Mouse (Mus musculus): Measurements from ENCODE around the gene Usp49. TPM values are rescaled to one million over a fixed set of nuclear protein-coding genes. Genes with fewer than 3 reads are reported as not detected.
"Not testable (repeated sequence)": the region's sequence is repeated elsewhere in the genome, so short reads cannot be mapped to it uniquely, and the experiment has no call there.

Gene Usp49
- polyA plus RNA-seq, 2 experiments, result 2.9 to 6.6 TPM

DNA sequence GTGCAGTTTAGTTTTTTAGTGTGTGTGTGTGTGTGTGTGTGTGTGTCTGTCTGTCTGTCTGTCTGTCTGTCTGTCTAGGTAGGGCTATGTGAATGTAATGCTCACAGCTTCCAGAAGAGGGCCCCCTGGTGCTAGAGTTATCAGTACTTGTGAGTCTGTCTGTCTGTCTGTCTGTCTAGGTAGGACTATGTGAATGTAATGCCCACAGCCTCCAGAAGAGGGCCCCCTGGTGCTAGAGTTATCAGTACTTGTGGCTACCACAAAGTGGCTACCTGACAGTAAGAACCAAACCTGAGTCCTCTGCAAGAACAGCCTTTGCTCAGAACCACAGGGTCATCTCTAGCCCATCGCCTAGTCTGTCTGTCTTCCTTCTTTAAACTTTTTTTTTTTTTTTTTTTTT, 16.2 kb downstream of the Usp49 start:
- ATAC-seq (ENCODE audit: insufficient read depth) (peak; percentile 33; the same call in 1 of the 2 replicates), DNase-seq (ENCODE audit: low read depth in 3 of 3, low spot score in 3 of 3) (peak; percentile 62 to 72 (median 64))
- Histone ChIP-seq H3K9me3 (ENCODE audit: control insufficient read depth, low read length) (no peaks in the 10 kb centered on the region), H3K27me3 (ENCODE audit: control insufficient read depth, insufficient read depth, low read length) (no peaks in the 10 kb centered on the region), H3K4me2 (ENCODE audit: low read depth) (no peak overlapping the region), H3K4me1 (replicated peaks; ENCODE audit: control insufficient read depth in 2 of 2, insufficient read depth in 2 of 2, low read length in 1 of 2) (0 out of 4 replicates have a peak, but pooled peaks cover 2 to 3% of the 10 kb centered on the region in 2 experiments), H3K9ac (replicated peaks) (no peak overlapping the region), H3K4me3 (ENCODE audit: insufficient read depth in 1 of 2, low read depth in 2 of 2, low read length in 2 of 2) (no peak overlapping the region), H3K27ac (no peak overlapping the region), H3K36me3 (replicated peaks; ENCODE audit: control insufficient read depth, insufficient read depth, low read depth) (peaks cover 2% of the 10 kb centered on the region; the same call in 1 of the 2 replicates)
- TF ChIP-seq EP300 (IDR thresholded peaks at IDR 0.05; ENCODE audit: low read depth) (no peak), CTCF (IDR thresholded peaks at IDR 0.05; ENCODE audit: low read depth) (peak; percentile 82)
- 57% methylated on average over 1 of the region's 1 CpGs for WGBS (ENCODE audit: insufficient replicate concordance)

DNA sequence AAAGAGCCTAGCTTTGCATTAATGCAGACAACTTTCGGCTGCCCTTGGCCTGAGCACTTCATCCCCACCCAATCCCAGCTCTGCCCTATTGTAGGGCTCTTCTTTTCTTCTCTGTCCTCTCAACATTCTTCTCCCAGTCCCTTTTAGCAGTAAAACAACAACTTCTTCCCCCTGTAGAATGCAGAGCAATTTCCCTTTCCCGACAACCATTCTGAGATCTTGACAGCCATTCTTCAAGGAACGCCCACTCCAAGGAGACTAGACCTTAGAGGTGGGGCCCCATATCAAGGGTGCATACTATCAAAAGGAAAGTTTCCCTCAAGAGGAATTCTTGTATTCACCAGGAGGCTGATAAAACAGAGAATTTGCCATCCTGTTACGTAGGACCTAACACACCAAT, 18.5 kb downstream of the Usp49 start:
- no peaks in the 10 kb centered on the region for H3K27me3 ChIP-seq (ENCODE audit: control insufficient read depth, insufficient read depth, low read length)
- DNase-seq (ENCODE audit: low read depth in 3 of 3, low spot score in 3 of 3) (no peak), ATAC-seq (ENCODE audit: insufficient read depth) (no peak)
- no peak overlapping the region for H3K27ac ChIP-seq
- H3K9me3 ChIP-seq (ENCODE audit: control insufficient read depth, low read length), result no peaks in the 10 kb centered on the region
- no peak overlapping the region for H3K9ac ChIP-seq (replicated peaks)
- no peak overlapping the region for H3K4me3 ChIP-seq (ENCODE audit: insufficient read depth in 1 of 2, low read depth in 2 of 2, low read length in 2 of 2)
- peaks cover 5% of the 10 kb centered on the region for H3K36me3 ChIP-seq (replicated peaks; ENCODE audit: control insufficient read depth, insufficient read depth, low read depth)
- 57% methylated on average over 4 of the region's 4 CpGs for WGBS (ENCODE audit: insufficient replicate concordance)
- 0 out of 4 replicates have a peak, but pooled peaks cover 2 to 3% of the 10 kb centered on the region in 2 experiments for H3K4me1 ChIP-seq (replicated peaks; ENCODE audit: control insufficient read depth in 2 of 2, insufficient read depth in 2 of 2, low read length in 1 of 2)
- no peak for TF ChIP-seq EP300 (IDR thresholded peaks at IDR 0.05; ENCODE audit: low read depth)
- TF ChIP-seq CTCF (IDR thresholded peaks at IDR 0.05; ENCODE audit: low read depth), result no peak
- H3K4me2 ChIP-seq (ENCODE audit: low read depth), result no peak overlapping the region

DNA sequence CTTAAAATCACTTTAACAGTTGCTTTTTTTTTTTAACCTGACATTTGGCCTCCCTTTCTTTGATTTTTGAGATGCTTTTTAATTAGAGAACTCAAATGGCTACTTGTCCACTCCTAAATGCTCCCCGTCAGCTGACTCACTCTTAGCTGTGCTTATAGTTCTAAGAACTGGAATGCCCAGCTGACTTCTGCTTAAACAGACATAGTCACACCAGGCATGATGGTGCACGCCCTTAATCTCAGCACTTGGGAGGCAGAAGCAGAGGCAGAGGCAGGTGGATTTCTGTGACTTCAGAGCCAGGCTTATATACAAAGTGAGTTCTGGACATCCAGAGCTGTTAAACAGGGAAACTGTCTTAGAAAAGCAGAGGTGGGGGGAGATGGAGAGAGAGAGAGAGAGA, 21.5 kb downstream of the Usp49 start:
- Histone ChIP-seq H3K27ac (no peak overlapping the region), H3K9me3 (ENCODE audit: control insufficient read depth, low read length) (no peaks in the 10 kb centered on the region), H3K9ac (replicated peaks) (no peak overlapping the region), H3K27me3 (ENCODE audit: control insufficient read depth, insufficient read depth, low read length) (no peaks in the 10 kb centered on the region), H3K4me3 (ENCODE audit: insufficient read depth in 1 of 2, low read depth in 2 of 2, low read length in 2 of 2) (no peak overlapping the region), H3K4me2 (ENCODE audit: low read depth) (no peak overlapping the region), H3K36me3 (replicated peaks; ENCODE audit: control insufficient read depth, insufficient read depth, low read depth) (peaks cover 5% of the 10 kb centered on the region), H3K4me1 (replicated peaks; ENCODE audit: control insufficient read depth in 2 of 2, insufficient read depth in 2 of 2, low read length in 1 of 2) (0 out of 4 replicates have a peak, but pooled peaks cover 0 to 2% of the 10 kb centered on the region in 2 experiments)
- TF ChIP-seq EP300 (IDR thresholded peaks at IDR 0.05; ENCODE audit: low read depth), result no peak
- no peak for TF ChIP-seq CTCF (IDR thresholded peaks at IDR 0.05; ENCODE audit: low read depth)
- 85% methylated on average over 2 of the region's 2 CpGs for WGBS (ENCODE audit: insufficient replicate concordance)
- DNase-seq (ENCODE audit: low read depth in 3 of 3, low spot score in 3 of 3) (no peak), ATAC-seq (ENCODE audit: insufficient read depth) (no peak)

DNA sequence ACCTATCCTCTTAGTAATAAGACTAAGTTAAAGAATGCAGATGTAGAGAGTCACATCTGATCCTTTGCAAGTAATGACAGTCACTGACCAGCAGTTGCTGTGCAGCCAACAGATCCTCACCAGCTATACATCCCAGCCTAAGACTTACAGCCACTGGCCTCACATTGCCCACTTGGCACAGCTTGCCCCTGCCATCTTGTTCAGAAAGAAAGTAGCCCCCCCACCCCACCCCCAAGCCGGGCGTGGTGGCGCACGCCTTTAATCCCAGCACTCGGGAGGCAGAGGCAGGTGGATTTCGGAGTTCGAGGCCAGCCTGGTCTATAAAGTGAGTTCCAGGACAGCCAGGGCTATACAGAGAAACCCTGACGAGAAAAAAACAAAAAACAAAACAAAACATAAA, 23.9 kb downstream of the Usp49 start:
- not testable (repeated sequence) for H3K4me1 ChIP-seq (replicated peaks; ENCODE audit: control insufficient read depth in 2 of 2, insufficient read depth in 2 of 2, low read length in 1 of 2); H3K4me2 ChIP-seq (ENCODE audit: low read depth); H3K9ac ChIP-seq (replicated peaks); H3K27me3 ChIP-seq (ENCODE audit: control insufficient read depth, insufficient read depth, low read length); H3K4me3 ChIP-seq (ENCODE audit: insufficient read depth in 1 of 2, low read depth in 2 of 2, low read length in 2 of 2); DNase-seq (ENCODE audit: low read depth in 3 of 3, low spot score in 3 of 3); ATAC-seq (ENCODE audit: insufficient read depth); H3K36me3 ChIP-seq (replicated peaks; ENCODE audit: control insufficient read depth, insufficient read depth, low read depth); H3K9me3 ChIP-seq (ENCODE audit: control insufficient read depth, low read length); H3K27ac ChIP-seq
- WGBS (ENCODE audit: insufficient replicate concordance), result 86% methylated on average over 8 of the region's 8 CpGs

DNA sequence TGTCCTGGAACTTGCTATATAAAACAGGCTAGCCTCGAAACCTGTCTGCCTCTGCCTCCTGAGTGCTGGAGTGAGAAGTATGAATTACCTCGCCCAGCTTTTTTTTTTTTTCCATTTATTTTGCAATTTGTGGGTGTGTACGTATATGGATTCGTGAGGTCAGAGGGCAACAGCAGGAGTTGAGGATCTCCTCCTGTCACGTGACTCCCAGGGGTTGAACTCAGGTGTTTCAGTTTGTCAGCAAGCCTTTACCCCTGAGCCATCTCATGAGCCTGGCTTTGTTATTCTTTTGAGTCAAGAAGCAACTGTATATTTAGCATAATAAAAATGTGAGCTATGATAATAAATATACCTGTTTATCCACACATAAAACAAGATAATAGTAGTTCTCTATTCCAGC, 25.2 kb downstream of the Usp49 start:
- DNase-seq (ENCODE audit: low read depth in 3 of 3, low spot score in 3 of 3), result no peak
- Histone ChIP-seq H3K4me2 (ENCODE audit: low read depth) (no peak overlapping the region), H3K4me1 (replicated peaks; ENCODE audit: control insufficient read depth in 2 of 2, insufficient read depth in 2 of 2, low read length in 1 of 2) (no peaks in the 10 kb centered on the region), H3K9me3 (ENCODE audit: control insufficient read depth, low read length) (no peaks in the 10 kb centered on the region), H3K36me3 (replicated peaks; ENCODE audit: control insufficient read depth, insufficient read depth, low read depth) (peaks cover 3% of the 10 kb centered on the region), H3K27ac (no peak overlapping the region), H3K4me3 (ENCODE audit: insufficient read depth in 1 of 2, low read depth in 2 of 2, low read length in 2 of 2) (no peak overlapping the region), H3K9ac (replicated peaks) (no peak overlapping the region), H3K27me3 (ENCODE audit: control insufficient read depth, insufficient read depth, low read length) (no peaks in the 10 kb centered on the region)
- TF ChIP-seq CTCF (IDR thresholded peaks at IDR 0.05; ENCODE audit: low read depth) (no peak), EP300 (IDR thresholded peaks at IDR 0.05; ENCODE audit: low read depth) (no peak)
- WGBS (ENCODE audit: insufficient replicate concordance), result 79% methylated on average over 5 of the region's 5 CpGs
- no peak for ATAC-seq (ENCODE audit: insufficient read depth)
